Mouse (Mus musculus) cerebellum, adult 9-10 months (tissue): ENCODE data around the gene Gm49384.

Experiments used
- DNase-seq: peaks from one replicate; pipeline ENCODE4 v3.0.0; 2022

Gm49384 gene

GRCm38 (mm10) chr12:69204052-69204833, at the start of gene Gm49384:
Gm49384 (minus strand) TSS chr12:69204267.
- DNase-seq = no peak

GRCm38 (mm10) chr12:69253806-69254205, 49.7 kb upstream of the Gm49384 start:
- no peak for DNase-seq

GRCm38 (mm10) chr12:69250756-69251155, 46.7 kb upstream of the Gm49384 start:
- DNase-seq = no peak

- DNase-seq = no peak
Observed at GRCm38 (mm10) chr12:69249766-69250165, 45.7 kb upstream of the Gm49384 start.

GRCm38 (mm10) chr12:69241771-69242431, 37.8 kb upstream of the Gm49384 start:
- DNase-seq = peak; percentile 73

- DNase-seq = no peak
Observed at GRCm38 (mm10) chr12:69241405-69241770, 37.3 kb upstream of the Gm49384 start.

- DNase-seq = no peak
Observed at GRCm38 (mm10) chr12:69240876-69241275, 36.8 kb upstream of the Gm49384 start, which contains the start of gene Klhdc1. Klhdc1 (plus strand) TSS chr12:69241176.

- no peak for DNase-seq
Observed at GRCm38 (mm10) chr12:69238284-69238683, 34.2 kb upstream of the Gm49384 start.

GRCm38 (mm10) chr12:69235782-69236181, 31.7 kb upstream of the Gm49384 start:
- no peak for DNase-seq

GRCm38 (mm10) chr12:69229251-69229650, 25.2 kb upstream of the Gm49384 start:
- DNase-seq = no peak

GRCm38 (mm10) chr12:69227776-69228466, 23.9 kb upstream of the Gm49384 start, which contains the start of gene Pole2:
Pole2 (minus strand) TSS chr12:69228195.
- DNase-seq = peak; percentile 81

GRCm38 (mm10) chr12:69220613-69221277, 16.7 kb upstream of the Gm49384 start:
- DNase-seq = no peak

GRCm38 (mm10) chr12:69216587-69216986, 12.5 kb upstream of the Gm49384 start:
- no peak for DNase-seq

GRCm38 (mm10) chr12:69215000-69215785, 11.1 kb upstream of the Gm49384 start:
- no peak for DNase-seq

GRCm38 (mm10) chr12:69214393-69214792, 10.3 kb upstream of the Gm49384 start:
- DNase-seq = no peak

GRCm38 (mm10) chr12:69213186-69213777, 9.2 kb upstream of the Gm49384 start:
- DNase-seq = no peak

GRCm38 (mm10) chr12:69211057-69211456, 7.0 kb upstream of the Gm49384 start:
- DNase-seq = no peak

- no peak for DNase-seq
Observed at GRCm38 (mm10) chr12:69210056-69210979, 6.3 kb upstream of the Gm49384 start.

GRCm38 (mm10) chr12:69208520-69208919, 4.5 kb upstream of the Gm49384 start:
- no peak for DNase-seq

GRCm38 (mm10) chr12:69207926-69208325, 3.9 kb upstream of the Gm49384 start:
- DNase-seq = no peak

- DNase-seq = no peak
Observed at GRCm38 (mm10) chr12:69207396-69207795, 3.3 kb upstream of the Gm49384 start.
